Mouse (Mus musculus): ENCODE data around the gene Clhc1. TPM values are rescaled to one million over a fixed set of nuclear protein-coding genes. Genes with fewer than 3 reads are reported as not detected.

Gene Clhc1
- polyA plus RNA-seq, 1 experiment from 2014 or later = 0.17 TPM

DNA sequence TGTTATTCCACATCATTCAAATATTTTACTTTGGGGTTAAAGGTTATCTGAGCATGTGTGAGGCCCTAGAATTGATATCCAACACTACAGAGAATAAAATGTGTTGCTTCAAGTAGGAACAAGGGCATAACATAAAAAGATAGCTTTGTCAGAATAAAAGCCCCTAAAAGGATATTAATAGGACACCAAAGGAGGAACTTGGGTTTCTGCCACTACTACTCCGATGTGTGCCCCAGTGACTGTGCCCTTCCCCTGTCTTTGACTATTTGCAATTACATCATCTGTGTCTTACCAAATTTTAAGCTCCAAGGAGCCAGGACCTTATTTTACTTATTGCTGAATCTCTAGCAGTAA lies 1.7 kb downstream of the Clhc1 start:
- no peaks in the 10 kb centered on the region for H3K9me3 ChIP-seq (ENCODE audit: control insufficient read depth, low read length)
- H3K4me2 ChIP-seq (replicated peaks; ENCODE audit: low read depth, low read length) = no peak overlapping the region
- H3K27me3 ChIP-seq (ENCODE audit: control insufficient read depth, insufficient read depth, low read length) = no peaks in the 10 kb centered on the region
- H3K36me3 ChIP-seq (ENCODE audit: control insufficient read depth, insufficient read depth, low read length) = no peaks in the 10 kb centered on the region; the same call in 1 of the 2 replicates
- H3K4me1 ChIP-seq (replicated peaks; ENCODE audit: control insufficient read depth, insufficient read depth, low read length) = no peaks in the 10 kb centered on the region
- H3K9ac ChIP-seq (ENCODE audit: low read depth, low read length) = no peak overlapping the region
- ATAC-seq (ENCODE audit: low FRiP score) (no peak), DNase-seq (ENCODE audit: low spot score) (no peak)
- no peak overlapping the region for H3K4me3 ChIP-seq (ENCODE audit: low read depth, low read length)
- WGBS = 86% methylated on average over 1 of the region's 1 CpGs
- no peak overlapping the region for H3K27ac ChIP-seq (ENCODE audit: low read depth, low read length)

DNA sequence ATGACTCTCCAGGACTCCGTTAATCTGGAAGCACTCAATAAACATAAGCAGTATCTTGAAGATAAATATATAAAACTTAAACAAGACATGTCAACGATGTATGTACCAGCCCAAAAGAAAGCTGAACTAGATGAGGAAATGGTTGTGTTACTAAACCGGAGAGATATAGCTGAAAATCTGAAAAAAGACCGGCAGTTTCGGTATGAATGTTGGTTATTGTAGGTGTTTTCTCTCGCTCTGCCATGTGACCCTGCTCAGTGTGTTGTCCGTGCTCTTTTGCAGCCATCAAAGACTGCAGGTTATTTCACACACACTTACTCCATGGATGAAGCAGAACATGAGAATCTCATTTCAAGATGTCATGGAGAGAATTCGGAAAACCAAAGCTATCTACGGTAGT lies 12.7 kb downstream of the Clhc1 start:
- WGBS = 92% methylated on average over 9 of the region's 9 CpGs
- Histone ChIP-seq H3K27me3 (ENCODE audit: control insufficient read depth, insufficient read depth, low read length) (no peaks in the 10 kb centered on the region), H3K4me2 (replicated peaks; ENCODE audit: low read depth, low read length) (no peak overlapping the region), H3K4me1 (replicated peaks; ENCODE audit: control insufficient read depth, insufficient read depth, low read length) (no peaks in the 10 kb centered on the region), H3K4me3 (ENCODE audit: low read depth, low read length) (no peak overlapping the region), H3K9me3 (ENCODE audit: control insufficient read depth, low read length) (no peaks in the 10 kb centered on the region), H3K9ac (ENCODE audit: low read depth, low read length) (no peak overlapping the region), H3K27ac (ENCODE audit: low read depth, low read length) (no peak overlapping the region), H3K36me3 (ENCODE audit: control insufficient read depth, insufficient read depth, low read length) (no peaks in the 10 kb centered on the region)
- DNase-seq (ENCODE audit: low spot score) = no peak
- ATAC-seq (ENCODE audit: low FRiP score) = no peak

DNA sequence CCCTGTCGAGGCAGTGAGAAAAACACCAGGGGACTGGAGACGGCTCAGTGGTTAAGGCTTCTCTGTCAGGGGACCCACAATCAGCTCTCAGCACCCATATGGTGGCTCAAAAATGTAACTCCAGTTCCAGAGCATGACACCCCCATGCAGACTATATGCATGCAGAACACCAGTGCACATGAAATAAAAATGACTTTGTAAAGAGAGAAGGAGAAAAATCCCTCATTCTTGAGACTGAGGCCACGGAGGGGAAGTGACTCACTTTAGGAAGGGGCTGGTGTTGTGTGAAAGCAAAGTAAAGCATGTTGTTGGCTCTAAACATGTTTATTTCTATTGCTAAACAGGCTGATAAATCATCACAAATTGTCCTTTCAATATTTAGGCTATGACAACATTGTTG lies 13.2 kb downstream of the Clhc1 start:
- H3K4me1 ChIP-seq (replicated peaks; ENCODE audit: control insufficient read depth, insufficient read depth, low read length) = no peaks in the 10 kb centered on the region
- H3K4me2 ChIP-seq (replicated peaks; ENCODE audit: low read depth, low read length) = no peak overlapping the region
- WGBS = 85% methylated on average over 3 of the region's 3 CpGs
- no peaks in the 10 kb centered on the region for H3K27me3 ChIP-seq (ENCODE audit: control insufficient read depth, insufficient read depth, low read length)
- no peak overlapping the region for H3K9ac ChIP-seq (ENCODE audit: low read depth, low read length)
- H3K4me3 ChIP-seq (ENCODE audit: low read depth, low read length) = no peak overlapping the region
- no peak overlapping the region for H3K27ac ChIP-seq (ENCODE audit: low read depth, low read length)
- H3K36me3 ChIP-seq (ENCODE audit: control insufficient read depth, insufficient read depth, low read length) = no peaks in the 10 kb centered on the region
- ATAC-seq (ENCODE audit: low FRiP score) (no peak), DNase-seq (ENCODE audit: low spot score) (no peak)
- no peaks in the 10 kb centered on the region for H3K9me3 ChIP-seq (ENCODE audit: control insufficient read depth, low read length)

DNA sequence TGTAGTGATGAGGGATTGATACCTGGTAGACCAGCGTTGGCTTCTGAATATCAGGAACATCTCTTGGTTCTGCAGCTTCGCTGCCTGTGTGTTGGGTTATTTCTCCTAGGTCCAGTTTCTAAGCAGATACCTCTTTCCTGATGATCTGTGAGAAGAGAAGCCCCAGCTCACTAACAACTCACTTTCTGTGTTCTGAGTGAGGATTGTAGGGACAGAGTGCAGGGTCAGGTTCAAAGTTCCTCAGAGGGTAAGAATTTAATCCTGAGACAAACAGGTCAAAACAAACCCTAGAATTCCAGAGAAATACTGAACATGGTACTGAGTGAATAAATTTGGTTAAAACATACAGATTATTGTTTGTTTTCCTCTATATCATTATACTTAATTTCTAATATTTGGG lies 15.7 kb downstream of the Clhc1 start:
- H3K9ac ChIP-seq (ENCODE audit: low read depth, low read length) = no peak overlapping the region
- H3K9me3 ChIP-seq (ENCODE audit: control insufficient read depth, low read length) = no peaks in the 10 kb centered on the region
- no peaks in the 10 kb centered on the region for H3K36me3 ChIP-seq (ENCODE audit: control insufficient read depth, insufficient read depth, low read length)
- ATAC-seq (ENCODE audit: low FRiP score) (no peak), DNase-seq (ENCODE audit: low spot score) (no peak)
- H3K4me3 ChIP-seq (ENCODE audit: low read depth, low read length) = no peak overlapping the region
- H3K4me2 ChIP-seq (replicated peaks; ENCODE audit: low read depth, low read length) = no peak overlapping the region
- H3K27ac ChIP-seq (ENCODE audit: low read depth, low read length) = no peak overlapping the region
- H3K4me1 ChIP-seq (replicated peaks; ENCODE audit: control insufficient read depth, insufficient read depth, low read length) = no peaks in the 10 kb centered on the region
- WGBS = 89% methylated on average over 2 of the region's 2 CpGs
- no peaks in the 10 kb centered on the region for H3K27me3 ChIP-seq (ENCODE audit: control insufficient read depth, insufficient read depth, low read length)

DNA sequence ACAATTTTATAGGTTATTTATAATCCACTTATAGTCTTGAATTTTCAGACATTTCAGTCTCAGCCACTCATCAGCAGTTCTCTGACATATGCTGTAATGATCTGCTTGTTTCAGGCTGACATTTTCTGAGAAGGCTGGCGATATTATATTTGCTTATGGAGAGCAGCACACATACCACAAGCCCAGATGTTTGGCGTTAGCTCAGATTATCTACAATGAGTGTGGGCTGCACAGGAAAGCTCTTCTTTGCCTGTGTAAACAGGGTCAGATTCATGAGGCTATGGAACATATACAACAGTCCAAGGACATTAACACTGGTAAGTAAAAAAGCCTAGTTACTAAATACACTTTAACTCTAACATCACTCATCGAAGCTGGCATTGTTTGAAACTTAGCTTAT lies 23.8 kb downstream of the Clhc1 start:
- no peak for DNase-seq (ENCODE audit: low spot score)
- no peaks in the 10 kb centered on the region for H3K27me3 ChIP-seq (ENCODE audit: control insufficient read depth, insufficient read depth, low read length)
- no peaks in the 10 kb centered on the region for H3K4me1 ChIP-seq (replicated peaks; ENCODE audit: control insufficient read depth, insufficient read depth, low read length)
- no peak overlapping the region for H3K27ac ChIP-seq (ENCODE audit: low read depth, low read length)
- H3K9me3 ChIP-seq (ENCODE audit: control insufficient read depth, low read length) = no peaks in the 10 kb centered on the region
- no peak overlapping the region for H3K4me2 ChIP-seq (replicated peaks; ENCODE audit: low read depth, low read length)
- H3K36me3 ChIP-seq (ENCODE audit: control insufficient read depth, insufficient read depth, low read length) = no peaks in the 10 kb centered on the region
- no peak for ATAC-seq (ENCODE audit: low FRiP score)
- whole genome bisulfite sequencing = 72% methylated on average over 3 of the region's 3 CpGs
- no peak overlapping the region for H3K9ac ChIP-seq (ENCODE audit: low read depth, low read length)
- H3K4me3 ChIP-seq (ENCODE audit: low read depth, low read length) = no peak overlapping the region

DNA sequence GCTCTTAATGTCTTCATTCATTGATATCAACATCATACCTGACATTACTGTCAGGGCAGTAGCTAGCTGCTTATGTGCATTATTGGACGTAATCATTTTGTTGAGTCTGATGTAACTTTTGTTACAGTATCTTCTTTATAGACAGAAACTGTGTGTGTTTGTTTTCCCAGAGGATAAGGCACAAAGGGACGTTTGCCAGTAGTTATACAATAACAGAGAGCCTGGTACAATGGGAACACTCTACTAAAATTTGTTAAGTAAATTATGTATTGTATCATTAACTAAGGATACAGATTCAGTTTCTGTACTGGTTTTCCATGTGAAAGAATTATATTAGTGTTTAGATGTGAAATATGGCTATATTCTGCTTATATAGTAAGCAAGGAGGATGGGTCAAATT lies 24.9 kb downstream of the Clhc1 start:
- WGBS = 79% methylated on average over 2 of the region's 2 CpGs
- no peak for ATAC-seq (ENCODE audit: low FRiP score)
- no peak for DNase-seq (ENCODE audit: low spot score)
- Histone ChIP-seq H3K4me2 (replicated peaks; ENCODE audit: low read depth, low read length) (no peak overlapping the region), H3K27me3 (ENCODE audit: control insufficient read depth, insufficient read depth, low read length) (no peaks in the 10 kb centered on the region), H3K27ac (ENCODE audit: low read depth, low read length) (no peak overlapping the region), H3K4me3 (ENCODE audit: low read depth, low read length) (no peak overlapping the region), H3K9ac (ENCODE audit: low read depth, low read length) (no peak overlapping the region), H3K9me3 (ENCODE audit: control insufficient read depth, low read length) (no peaks in the 10 kb centered on the region), H3K4me1 (replicated peaks; ENCODE audit: control insufficient read depth, insufficient read depth, low read length) (no peaks in the 10 kb centered on the region), H3K36me3 (ENCODE audit: control insufficient read depth, insufficient read depth, low read length) (no peaks in the 10 kb centered on the region)

DNA sequence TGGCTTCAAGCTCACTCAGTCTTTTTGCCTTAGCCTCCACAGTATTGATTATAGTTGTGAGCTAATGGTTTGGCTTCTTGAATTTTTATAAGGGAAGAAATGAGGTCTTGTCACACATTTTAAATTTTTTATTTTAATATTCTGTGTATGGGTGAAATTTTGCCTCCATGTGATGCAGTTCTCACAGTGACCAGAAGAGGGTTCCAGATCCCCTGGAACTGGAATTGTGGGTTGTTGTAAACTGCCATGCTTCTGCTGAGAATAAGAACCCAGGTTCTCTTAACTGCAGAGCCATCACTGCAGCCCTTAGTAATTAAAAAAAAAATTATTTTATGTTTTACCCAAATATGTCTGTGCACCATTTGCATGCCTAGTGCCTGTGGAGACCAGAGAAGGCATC lies 31.9 kb downstream of the Clhc1 start:
- DNase-seq (ENCODE audit: low spot score) (peak; percentile 10), ATAC-seq (ENCODE audit: low FRiP score) (no peak)
- H3K9ac ChIP-seq (ENCODE audit: low read depth, low read length) = no peak overlapping the region
- H3K4me1 ChIP-seq (replicated peaks; ENCODE audit: control insufficient read depth, insufficient read depth, low read length) = no peaks in the 10 kb centered on the region
- no peak overlapping the region for H3K4me3 ChIP-seq (ENCODE audit: low read depth, low read length)
- no peaks in the 10 kb centered on the region for H3K27me3 ChIP-seq (ENCODE audit: control insufficient read depth, insufficient read depth, low read length)
- no peak overlapping the region for H3K4me2 ChIP-seq (replicated peaks; ENCODE audit: low read depth, low read length)
- H3K9me3 ChIP-seq (ENCODE audit: control insufficient read depth, low read length) = no peaks in the 10 kb centered on the region
- no peak overlapping the region for H3K27ac ChIP-seq (ENCODE audit: low read depth, low read length)
- H3K36me3 ChIP-seq (ENCODE audit: control insufficient read depth, insufficient read depth, low read length) = no peaks in the 10 kb centered on the region

DNA sequence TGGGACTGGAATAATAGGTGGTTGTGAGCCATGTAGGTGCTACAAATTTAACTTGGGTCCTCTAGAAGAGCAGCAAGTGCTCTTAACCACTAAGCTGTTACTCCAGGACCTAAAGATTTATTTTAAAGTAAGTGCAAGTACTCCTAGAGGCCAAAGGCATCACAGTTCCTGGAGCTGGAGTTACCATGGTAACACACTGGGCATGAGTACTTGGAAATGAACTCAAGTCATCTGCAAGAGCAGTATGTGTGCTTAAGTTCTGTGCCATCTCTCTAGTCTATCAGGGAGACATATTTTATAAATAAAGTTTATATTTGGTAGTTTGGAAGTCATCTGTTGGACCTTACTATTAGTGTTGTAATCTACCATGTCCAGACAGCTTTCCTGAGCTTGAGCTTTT lies 47.5 kb downstream of the Clhc1 start:
- Histone ChIP-seq H3K36me3 (ENCODE audit: control insufficient read depth, insufficient read depth, low read length) (no peaks in the 10 kb centered on the region), H3K4me1 (replicated peaks; ENCODE audit: control insufficient read depth, insufficient read depth, low read length) (no peaks in the 10 kb centered on the region), H3K27ac (ENCODE audit: low read depth, low read length) (no peak overlapping the region), H3K9ac (ENCODE audit: low read depth, low read length) (no peak overlapping the region), H3K9me3 (ENCODE audit: control insufficient read depth, low read length) (no peaks in the 10 kb centered on the region), H3K4me2 (replicated peaks; ENCODE audit: low read depth, low read length) (no peak overlapping the region), H3K4me3 (ENCODE audit: low read depth, low read length) (no peak overlapping the region), H3K27me3 (ENCODE audit: control insufficient read depth, insufficient read depth, low read length) (no peaks in the 10 kb centered on the region)
- ATAC-seq (ENCODE audit: low FRiP score) (no peak), DNase-seq (ENCODE audit: low spot score) (no peak)

DNA sequence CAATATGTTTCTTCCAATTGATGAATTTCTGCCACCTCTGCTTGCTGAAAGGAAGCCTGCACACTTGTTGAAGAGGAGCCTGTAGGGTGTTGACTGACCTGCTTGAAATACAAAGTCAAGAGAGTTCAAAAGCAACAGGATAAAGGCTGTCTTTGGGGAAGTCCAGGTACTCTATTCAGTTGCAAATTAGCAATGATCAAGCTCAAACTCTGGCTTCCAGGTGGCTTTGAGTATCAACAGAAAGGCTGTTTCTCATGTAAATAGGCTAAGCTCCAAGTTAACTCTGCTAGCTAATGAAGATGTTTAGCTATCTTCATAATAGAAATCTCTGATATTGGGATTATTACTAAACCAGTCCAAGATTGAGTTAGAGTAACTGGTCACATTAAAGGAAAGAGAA lies 49.4 kb downstream of the Clhc1 start:
- Histone ChIP-seq H3K27me3 (ENCODE audit: control insufficient read depth, insufficient read depth, low read length) (no peaks in the 10 kb centered on the region), H3K36me3 (ENCODE audit: control insufficient read depth, insufficient read depth, low read length) (no peaks in the 10 kb centered on the region), H3K9ac (ENCODE audit: low read depth, low read length) (no peak overlapping the region), H3K4me1 (replicated peaks; ENCODE audit: control insufficient read depth, insufficient read depth, low read length) (no peaks in the 10 kb centered on the region), H3K27ac (ENCODE audit: low read depth, low read length) (no peak overlapping the region), H3K9me3 (ENCODE audit: control insufficient read depth, low read length) (no peaks in the 10 kb centered on the region), H3K4me2 (replicated peaks; ENCODE audit: low read depth, low read length) (no peak overlapping the region), H3K4me3 (ENCODE audit: low read depth, low read length) (no peak overlapping the region)
- no peak for DNase-seq (ENCODE audit: low spot score)
- ATAC-seq (ENCODE audit: low FRiP score) = no peak

DNA sequence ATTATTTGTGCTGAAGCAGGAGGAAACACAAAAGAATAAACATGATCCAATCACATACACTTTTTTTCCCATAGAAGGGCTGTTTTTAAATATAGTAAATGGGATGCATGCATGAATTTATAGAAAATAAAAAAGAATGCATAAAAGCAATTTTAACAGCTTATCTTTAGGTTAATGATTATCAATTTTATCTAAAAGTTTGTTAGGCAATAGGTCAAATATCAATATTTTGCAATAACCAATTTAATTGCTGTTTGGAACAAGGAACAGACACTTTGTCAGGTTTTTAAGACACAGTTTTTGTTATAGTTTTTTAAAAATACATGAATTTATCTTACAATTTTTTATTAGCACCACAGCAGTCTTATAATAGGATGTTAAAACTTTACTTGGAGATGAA lies 51.2 kb downstream of the Clhc1 start:
- Histone ChIP-seq H3K9ac (ENCODE audit: low read depth, low read length) (no peak overlapping the region), H3K9me3 (ENCODE audit: control insufficient read depth, low read length) (no peaks in the 10 kb centered on the region), H3K4me1 (replicated peaks; ENCODE audit: control insufficient read depth, insufficient read depth, low read length) (no peaks in the 10 kb centered on the region), H3K36me3 (ENCODE audit: control insufficient read depth, insufficient read depth, low read length) (no peaks in the 10 kb centered on the region), H3K4me3 (ENCODE audit: low read depth, low read length) (no peak overlapping the region), H3K27me3 (ENCODE audit: control insufficient read depth, insufficient read depth, low read length) (no peaks in the 10 kb centered on the region), H3K27ac (ENCODE audit: low read depth, low read length) (no peak overlapping the region), H3K4me2 (replicated peaks; ENCODE audit: low read depth, low read length) (no peak overlapping the region)
- DNase-seq (ENCODE audit: low spot score) (no peak), ATAC-seq (ENCODE audit: low FRiP score) (no peak)

Data from hindbrain, embryonic 11.5 days (tissue).